Mouse (Mus musculus): Measurements from ENCODE around the gene Psmb6. TPM values are rescaled to one million over a fixed set of nuclear protein-coding genes. Genes with fewer than 3 reads are reported as not detected.

Gene Psmb6
- total RNA-seq, 2 experiments from 2014 or later: 226 to 256 TPM

GRCm38 (mm10) chr11:70571641-70572040 is 46.5 kb downstream of the Psmb6 start:
- no peak for DNase-seq

- DNase-seq: no peak
These were observed 47.3 kb downstream of the Psmb6 start for GRCm38 (mm10) chr11:70572348-70572902.

- DNase-seq: no peak
These were observed 48.7 kb downstream of the Psmb6 start for GRCm38 (mm10) chr11:70573872-70574271.

GRCm38 (mm10) chr11:70577201-70577600 is 52.0 kb downstream of the Psmb6 start:
- DNase-seq: no peak

Other genes starting within 250 kb of the Psmb6 start
- not detected for gene Alox12e, start 202.7 kb upstream of the Psmb6 start, total RNA-seq (2021)
- 1 to 10 TPM; 4.0 to 7.2 TPM for gene Alox15, start 173.3 kb upstream of the Psmb6 start, total RNA-seq (2021)
- 10 to 100 TPM; 19.0 to 19.3 TPM for gene Pelp1, start 115.3 kb upstream of the Psmb6 start, total RNA-seq (2021)
- 10 to 100 TPM; 11.3 to 12.5 TPM for gene Arrb2, start 92.7 kb upstream of the Psmb6 start, total RNA-seq (2021)
- gene Med11, start 73.4 kb upstream of the Psmb6 start, total RNA-seq (2021): 1 to 10 TPM; 7.5 to 8.2 TPM
- 1 to 10 TPM; 1.7 to 2.8 TPM for gene Zmynd15, start 65.9 kb upstream of the Psmb6 start, total RNA-seq (2021)
- 1 to 10 TPM; 8.3 to 9.9 TPM for gene Cxcl16, start 65.4 kb upstream of the Psmb6 start, total RNA-seq (2021)
- 1 to 10 TPM; 1.4 to 2.4 TPM for gene Tm4sf5, start 20.1 kb upstream of the Psmb6 start, total RNA-seq (2021)
- not detected for gene Vmo1, start 10.8 kb upstream of the Psmb6 start, total RNA-seq (2021)
- gene Gltpd2, start 6.2 kb upstream of the Psmb6 start, total RNA-seq (2021): not detected
- not detected for gene Gm40193, start 7.6 kb downstream of the Psmb6 start, total RNA-seq (2021)
- gene Pld2, start 14.7 kb downstream of the Psmb6 start, total RNA-seq (2021): 1 to 10 TPM; 5.9 to 6.1 TPM
- 10 to 100 TPM; 41.3 to 48.0 TPM for gene Mink1, start 37.5 kb downstream of the Psmb6 start, total RNA-seq (2021)
- not detected for gene 4930544D05Rik, start 90.5 kb downstream of the Psmb6 start, total RNA-seq (2021)
- not detected for gene Chrne, start 93.8 kb downstream of the Psmb6 start, total RNA-seq (2021)
- gene Gp1ba, start 113.8 kb downstream of the Psmb6 start, total RNA-seq (2021): under 1 TPM; 0.21 to 0.35 TPM
- 10 to 100 TPM; 51.4 to 63.0 TPM for gene Rnf167, start 121.9 kb downstream of the Psmb6 start, total RNA-seq (2021)
- gene Slc25a11, start 122.1 kb downstream of the Psmb6 start, total RNA-seq (2021): 100 to 1,000 TPM; 619 to 711 TPM
- gene Pfn1, start 129.3 kb downstream of the Psmb6 start, total RNA-seq (2021): 100 to 1,000 TPM; 303 to 305 TPM
- gene Eno3, start 131.8 kb downstream of the Psmb6 start, total RNA-seq (2021): 1,000 to 10,000 TPM; 1,596 to 1,839 TPM
- 10 to 100 TPM; 89.3 to 93.9 TPM for gene Spag7, start 144.0 kb downstream of the Psmb6 start, total RNA-seq (2021)
- gene Camta2, start 162.7 kb downstream of the Psmb6 start, total RNA-seq (2021): 10 to 100 TPM; 34.0 to 36.9 TPM
- gene Inca1, start 174.8 kb downstream of the Psmb6 start, total RNA-seq (2021): 1 to 10 TPM; 6.1 to 7.7 TPM
- gene Kif1c, start 175.2 kb downstream of the Psmb6 start, total RNA-seq (2021): 100 to 1,000 TPM; 469 to 485 TPM
- gene Zfp3, start 238.8 kb downstream of the Psmb6 start, total RNA-seq (2021): 1 to 10 TPM; 7.5 to 7.7 TPM

Data from heart, adult 18-20 months (tissue).